In the genomic region with DNA sequence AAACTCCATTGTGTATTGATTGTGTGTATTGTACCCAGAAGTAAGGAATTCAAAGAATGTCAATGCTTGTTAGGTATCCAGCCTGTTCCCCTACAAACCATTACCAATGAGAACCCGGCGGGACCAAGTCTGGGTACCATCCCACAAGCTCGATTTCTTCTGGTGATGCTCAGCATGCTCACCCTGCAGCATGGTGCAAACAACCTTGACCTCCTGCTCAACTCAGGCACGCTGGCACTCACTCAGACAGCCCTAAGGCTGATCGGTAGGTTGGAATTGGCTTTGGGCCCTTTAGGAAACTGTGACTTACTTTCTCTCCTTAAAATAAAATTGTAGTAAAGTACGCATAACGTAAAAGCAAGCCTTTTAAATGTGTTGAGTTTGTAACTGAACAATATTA, we compare ENCODE assay signal across 21 mouse cellular contexts.
"Had no signal": no experiment of that assay in that cellular context is flagged by ENCODE, and none has a peak within 500 bp of the region (broad histone marks: within the 10 kb centered on the region; RNA-seq: fewer than 3 reads in every experiment).

No protein-coding gene starts in this region.

- H3K4me2 ChIP-seq: liver, embryonic 11.5 days; lung, embryonic 15.5 days; midbrain, embryonic 13.5 days; neural tube, embryonic 13.5 days; stomach, embryonic 15.5 days had no signal

- H3K4me1 ChIP-seq: lung, embryonic 15.5 days; megakaryocyte, embryonic 14.5 days; midbrain, embryonic 10.5 days; midbrain, embryonic 13.5 days; neural tube, embryonic 13.5 days; stomach, embryonic 15.5 days had no signal

- H3K27me3 ChIP-seq: lung, embryonic 15.5 days; megakaryocyte, embryonic 14.5 days; midbrain, embryonic 13.5 days; neural tube, embryonic 13.5 days; stomach, embryonic 15.5 days had no signal

- H3K9ac ChIP-seq: liver, embryonic 14.5 days; lung, embryonic 15.5 days; midbrain, embryonic 13.5 days; neural tube, embryonic 13.5 days; stomach, embryonic 15.5 days had no signal

- H3K4me3 ChIP-seq: layer of hippocampus, adult 2 months; lung, embryonic 15.5 days; megakaryocyte, embryonic 14.5 days; midbrain, embryonic 10.5 days; midbrain, embryonic 13.5 days; myocyte; neural tube, embryonic 13.5 days; stomach, embryonic 15.5 days had no signal

- DNase-seq: kidney, postnatal 25 days; layer of hippocampus, adult 9-11 months; lung, adult 18-20 months; lung, postnatal 10 days; lung, postnatal 36 days; retina, postnatal 1 day; right cerebral cortex, postnatal 25 days; spleen, adult 18-20 months; thymus, postnatal 36 days had no signal

- H3K27ac ChIP-seq: kidney, postnatal 0 days; layer of hippocampus, adult 2 months; liver, embryonic 14.5 days; lung, embryonic 15.5 days; midbrain, embryonic 10.5 days; midbrain, embryonic 13.5 days; neural tube, embryonic 13.5 days; stomach, embryonic 15.5 days had no signal

- H3K9me3 ChIP-seq: lung, embryonic 15.5 days; megakaryocyte, embryonic 14.5 days; midbrain, embryonic 10.5 days; midbrain, embryonic 13.5 days; neural tube, embryonic 13.5 days; stomach, embryonic 15.5 days had no signal

- ATAC-seq: midbrain, embryonic 13.5 days; midbrain, embryonic 16.5 days had no signal
